Mouse (Mus musculus): Measurements from ENCODE around the gene Nkx6-1. TPM values are rescaled to one million over a fixed set of nuclear protein-coding genes. Genes with fewer than 3 reads are reported as not detected.

Gene Nkx6-1
- total RNA-seq, 2 experiments from 2014 or later, result not detected

DNA sequence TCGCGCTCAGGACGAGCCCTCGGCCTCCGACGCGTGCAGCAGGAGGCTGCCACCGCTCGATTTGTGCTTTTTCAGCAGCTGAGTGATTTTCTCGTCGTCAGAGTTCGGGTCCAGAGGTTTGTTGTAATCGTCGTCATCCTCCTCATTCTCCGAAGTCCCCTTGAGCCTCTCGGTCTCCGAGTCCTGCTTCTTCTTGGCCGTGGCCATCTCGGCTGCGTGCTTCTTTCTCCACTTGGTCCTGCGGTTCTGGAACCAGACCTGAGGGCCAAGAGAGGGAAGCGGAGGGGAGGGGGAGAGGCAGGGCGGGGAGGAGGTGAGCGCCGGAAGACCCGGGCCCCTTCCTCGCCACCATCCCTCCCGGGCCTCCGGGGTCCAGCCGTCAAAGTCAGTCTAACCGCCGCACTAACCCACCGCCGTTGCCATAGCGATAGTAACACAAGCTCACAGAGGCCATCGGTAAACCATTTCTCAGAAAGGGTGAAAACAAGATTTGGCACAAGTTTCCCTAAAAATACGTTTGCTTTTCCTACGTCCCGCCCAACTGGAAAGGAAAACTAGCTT lies 5.3 kb downstream of the Nkx6-1 start:
- no peak for ATAC-seq (replicated peaks; ENCODE audit: poor library complexity)

DNA sequence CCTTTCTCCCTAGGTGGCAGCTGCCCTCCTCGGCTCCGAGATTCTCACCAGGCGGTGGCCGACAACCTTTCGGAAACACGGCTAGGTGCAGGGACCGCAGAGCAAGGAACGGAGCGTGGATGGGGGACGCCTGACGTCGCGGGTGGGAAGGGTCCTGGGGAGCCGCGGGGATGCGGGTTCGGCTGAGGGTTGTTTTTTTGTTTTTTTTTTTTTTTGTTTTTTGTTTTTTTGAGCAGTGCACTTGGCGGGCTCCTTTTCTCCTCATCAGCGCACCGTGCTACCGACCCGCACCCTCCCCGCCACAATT lies 5.9 kb downstream of the Nkx6-1 start:
- no peak for ATAC-seq (replicated peaks; ENCODE audit: poor library complexity)

DNA sequence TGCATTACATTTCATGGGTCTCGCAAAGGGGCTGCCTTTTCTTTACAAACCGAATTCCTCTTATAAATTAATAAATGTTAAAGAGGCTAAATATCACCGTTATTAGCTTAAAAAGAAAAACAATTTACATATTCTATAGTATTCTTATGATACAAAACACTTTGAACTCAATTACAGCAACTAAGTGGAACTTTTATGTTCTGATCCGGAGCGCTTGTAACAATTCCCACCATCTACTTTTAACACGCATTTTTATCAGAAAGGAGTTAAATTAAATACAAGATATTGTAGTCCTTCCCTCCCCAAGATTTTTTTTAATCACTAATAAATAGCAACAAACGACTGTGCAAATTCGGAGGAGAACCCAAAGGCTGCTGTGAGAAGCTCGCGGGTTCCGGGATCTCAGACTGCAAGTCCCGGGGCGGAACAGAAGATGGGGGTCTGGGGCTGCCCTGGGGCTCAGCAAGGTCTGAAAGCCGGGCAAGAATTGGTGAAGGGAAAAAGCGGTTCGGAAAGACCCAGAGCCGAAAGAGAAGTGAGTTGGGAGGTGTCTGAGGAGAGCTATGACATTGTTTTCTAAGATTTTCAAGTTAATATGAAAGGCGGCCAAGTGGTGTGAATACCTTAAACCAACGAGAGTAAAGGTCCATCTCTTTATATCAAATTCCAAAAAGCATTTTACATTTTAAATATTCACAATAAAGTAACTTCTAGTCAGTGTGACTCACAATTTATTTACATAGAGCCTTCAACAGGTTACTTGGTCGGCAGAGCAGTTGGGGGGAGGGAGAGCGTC lies 6.4 kb downstream of the Nkx6-1 start:
- ATAC-seq (replicated peaks; ENCODE audit: poor library complexity), result no peak

DNA sequence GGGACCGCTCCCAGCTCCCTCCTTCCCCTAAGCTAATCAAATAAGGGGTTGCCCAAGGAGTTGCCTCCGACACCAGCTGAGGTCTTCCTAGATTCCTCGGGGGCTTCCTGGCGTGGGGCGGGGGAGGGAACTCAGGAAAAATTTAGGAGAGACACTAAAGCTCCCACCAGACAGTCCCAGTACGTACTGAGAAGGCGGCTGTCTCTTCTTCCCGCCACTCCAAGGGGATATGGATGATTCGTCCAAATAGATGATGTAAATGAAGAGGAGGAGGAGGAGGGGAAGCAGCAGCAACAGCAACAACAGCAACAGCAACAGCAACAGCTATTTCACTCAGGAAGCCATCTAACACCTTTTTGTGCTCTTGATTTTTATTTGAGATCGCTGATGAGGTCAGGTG lies 7.1 kb downstream of the Nkx6-1 start:
- ATAC-seq (replicated peaks; ENCODE audit: poor library complexity), result no peak

DNA sequence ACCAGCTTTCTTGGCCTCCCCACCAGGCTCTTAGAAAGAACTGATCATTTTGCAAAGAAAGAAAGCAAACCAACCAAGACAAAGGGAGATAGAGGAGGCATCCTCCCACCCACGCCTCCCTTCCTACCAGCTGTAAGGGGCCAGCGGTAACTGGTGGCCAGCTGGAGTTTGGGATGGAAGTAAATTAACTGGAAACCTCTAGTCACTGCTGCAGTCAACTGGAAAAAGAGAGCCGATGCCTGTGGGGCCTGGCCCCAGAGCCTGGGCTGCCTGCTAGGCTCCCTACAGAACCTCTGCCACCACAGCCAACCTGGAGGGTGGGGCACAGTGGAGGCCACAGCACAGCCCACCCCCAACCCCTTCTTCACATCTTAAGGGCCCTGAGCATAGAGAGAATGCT lies 8.7 kb downstream of the Nkx6-1 start:
- no peak for ATAC-seq (replicated peaks; ENCODE audit: poor library complexity)

DNA sequence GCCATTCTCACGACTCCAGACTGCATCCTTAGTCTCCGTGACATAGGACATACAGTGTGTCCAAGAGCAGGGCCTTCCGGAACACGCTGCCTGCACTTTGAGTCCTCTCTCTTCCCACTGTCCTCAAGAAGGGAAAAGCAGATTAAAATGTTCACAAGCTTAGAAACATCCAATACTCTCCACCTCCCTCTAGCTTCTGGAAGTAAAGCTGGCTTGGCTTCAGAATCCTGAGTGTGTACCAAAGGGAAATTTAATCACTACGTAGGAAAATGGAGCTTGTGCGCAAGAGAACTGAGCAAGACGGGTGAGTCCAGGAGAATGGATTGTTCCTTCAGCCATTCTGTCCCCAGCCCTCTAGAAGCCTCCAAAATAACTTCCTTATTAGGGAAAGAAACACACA lies 9.4 kb downstream of the Nkx6-1 start:
- no peak for ATAC-seq (replicated peaks; ENCODE audit: poor library complexity)

DNA sequence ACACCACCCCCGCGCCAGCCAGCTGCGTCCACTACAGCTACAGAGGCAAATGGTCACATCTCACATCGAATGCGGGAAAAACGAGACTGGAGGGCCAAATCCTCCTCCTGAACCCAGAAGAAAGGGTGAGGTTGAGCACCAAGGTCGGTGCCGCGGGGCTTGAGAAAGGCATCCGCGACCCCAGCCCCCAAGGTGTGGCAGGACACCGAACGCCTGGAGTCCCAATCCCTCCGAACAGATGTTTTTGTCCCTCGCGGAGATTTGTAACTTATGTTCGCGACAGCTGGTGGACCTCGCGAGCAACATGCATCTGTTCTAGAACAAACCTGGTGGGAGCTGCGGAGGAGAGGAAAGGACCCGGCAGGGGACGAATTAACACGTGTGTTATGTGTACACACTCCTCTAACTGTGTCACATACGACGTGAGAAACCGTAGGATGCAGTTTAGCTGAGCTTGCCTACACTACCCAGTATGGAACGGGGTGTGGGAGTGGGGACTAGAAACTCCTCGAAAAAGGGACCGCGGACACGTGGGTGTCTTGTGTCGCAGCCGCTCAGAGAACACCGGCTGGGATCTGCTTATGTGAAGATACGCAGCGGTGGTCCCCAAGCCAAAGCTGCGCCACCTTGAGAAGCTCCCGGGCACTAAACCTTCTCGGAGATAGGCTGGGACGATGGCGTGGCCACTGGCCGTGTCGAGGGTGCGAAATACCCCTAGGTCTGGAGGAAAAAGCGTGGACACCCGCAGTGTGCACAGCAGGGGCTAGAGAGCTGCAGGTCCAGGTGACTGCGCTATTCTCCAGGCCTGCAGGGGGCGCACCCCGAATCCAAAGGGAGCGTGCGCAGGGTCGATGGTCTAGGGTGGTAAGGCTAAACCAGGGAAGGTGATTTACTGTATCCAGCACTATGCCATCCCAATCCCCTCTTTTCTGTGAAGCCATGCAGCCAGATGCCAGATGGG lies 16.8 kb downstream of the Nkx6-1 start:
- ATAC-seq (replicated peaks; ENCODE audit: poor library complexity), result peak; percentile 64

DNA sequence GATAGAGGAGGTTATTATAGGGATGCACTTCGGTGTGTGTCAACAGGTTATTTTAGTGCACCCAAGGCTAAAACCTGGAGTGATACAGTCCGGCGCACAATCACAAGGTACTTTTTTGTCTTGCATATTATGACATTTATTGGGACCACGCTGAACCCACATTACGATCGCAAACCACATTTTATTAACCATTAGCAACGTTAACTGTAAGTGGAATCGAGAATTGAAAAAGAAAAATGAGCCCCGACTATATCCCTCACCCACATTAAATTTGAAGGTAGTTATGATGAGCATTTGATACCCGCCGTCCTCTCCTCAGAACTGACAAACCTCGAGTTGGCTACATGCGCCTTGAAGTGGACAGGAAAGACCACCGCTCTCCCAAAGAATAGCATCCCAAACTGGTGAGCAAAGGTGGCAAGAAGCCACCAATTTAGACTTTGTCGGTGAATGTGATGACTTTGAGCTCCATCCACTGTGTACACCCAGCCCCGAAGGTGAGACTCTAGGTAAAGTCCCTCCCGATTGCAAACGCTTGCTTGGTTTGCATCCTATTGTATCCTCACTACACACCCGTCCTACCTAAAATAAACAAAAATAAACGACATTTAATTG lies 17.7 kb downstream of the Nkx6-1 start:
- no peak for ATAC-seq (replicated peaks; ENCODE audit: poor library complexity)

DNA sequence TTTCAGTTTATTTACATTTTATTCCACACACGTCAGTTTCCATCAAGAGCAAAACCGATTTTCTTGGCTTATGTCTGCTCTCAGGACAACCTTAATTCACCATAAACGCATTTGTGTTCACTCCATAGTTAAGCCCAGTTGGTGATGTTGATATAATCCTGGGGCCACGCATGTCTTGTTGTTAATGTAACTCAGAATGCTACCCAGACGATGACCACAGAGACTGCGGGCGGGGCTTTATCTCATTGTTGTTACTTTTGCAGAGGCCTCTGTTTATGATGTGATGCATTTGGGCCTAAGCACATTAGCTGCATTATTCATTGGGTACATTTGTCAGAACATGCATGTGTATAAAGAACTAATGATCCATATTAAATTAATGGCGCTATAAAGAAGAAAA lies 19.7 kb downstream of the Nkx6-1 start:
- ATAC-seq (replicated peaks; ENCODE audit: poor library complexity), result no peak

DNA sequence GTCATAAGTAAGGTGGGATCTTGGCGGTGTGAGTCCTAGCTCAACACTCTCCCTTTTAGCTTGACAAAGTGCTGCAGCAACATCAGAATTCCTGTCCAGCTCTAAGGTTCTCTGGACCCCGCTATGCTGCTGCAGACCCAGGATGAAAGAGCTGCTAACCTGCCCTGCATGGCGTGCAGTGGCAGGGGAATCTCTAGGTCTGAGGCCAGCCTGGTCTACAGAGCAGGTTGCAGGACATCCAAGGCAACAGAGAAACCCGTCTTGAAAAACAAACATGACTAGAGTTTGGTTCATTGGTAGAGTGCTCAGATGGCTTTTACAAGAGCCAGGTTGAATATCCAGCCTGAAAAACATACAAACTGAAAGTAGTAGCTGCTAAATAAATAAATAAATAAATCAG lies 26.7 kb downstream of the Nkx6-1 start:
- no peak for ATAC-seq (replicated peaks; ENCODE audit: poor library complexity)

Other genes with a start within 250 kb of the Nkx6-1 start
- 7.9 and 10.8 TPM in 2 replicates for gene Cds1, start 100.1 kb upstream of the Nkx6-1 start, total RNA-seq (2015)
- gene Cds1, start 100.1 kb upstream of the Nkx6-1 start, total RNA-seq (2017), result 7.4 and 7.8 TPM in 2 replicates

Measured in megakaryocyte progenitor cell, adult 5-6 weeks (primary cell).